Mouse (Mus musculus) limb, embryonic 14.5 days (tissue): Measurements from ENCODE around the gene Vps53. TPM values are rescaled to one million over a fixed set of nuclear protein-coding genes. Genes with fewer than 3 reads are reported as not detected.
"Not testable (repeated sequence)": the region's sequence is repeated elsewhere in the genome, so short reads cannot be mapped to it uniquely, and the experiment has no call there.

Experiments
- ATAC-seq: fragments of 200-750 bp; cut with Nextera tagmentation; 2 replicates; pipeline ENCODE4 v1.8.0; 2017; ENCODE audit warnings: low read depth, moderate number of reproducible peaks, moderate TSS enrichment; ENCODE audit not compliant: low FRiP score
- DNase-seq: peaks from one replicate; pipeline ENCODE4 v3.0.0-alpha.2; 2015; ENCODE audit warnings: low spot score
- H3K27ac ChIP-seq: fragments of 300-500 bp; sonication (generic); replicated peaks from 2 replicates; pipeline ENCODE4 v1.5.1; 2014; ENCODE audit warnings: low read depth, mild to moderate bottlenecking, low read length, moderate library complexity, mixed read lengths
- H3K27me3 ChIP-seq: fragments of 300-500 bp; sonication (generic); 2 replicates; pipeline ENCODE4 v1.6.1; 2014; ENCODE audit warnings: low read length, mixed read lengths; ENCODE audit not compliant: control insufficient read depth, insufficient read depth
- H3K36me3 ChIP-seq: fragments of 300-500 bp; sonication (generic); 2 replicates; pipeline ENCODE4 v1.6.1; 2014; ENCODE audit warnings: mild to moderate bottlenecking, low read length, moderate library complexity, mixed read lengths; ENCODE audit not compliant: control insufficient read depth, insufficient read depth
- H3K4me1 ChIP-seq: fragments of 300-500 bp; sonication (generic); 2 replicates; pipeline ENCODE4 v1.6.1; 2014; ENCODE audit warnings: antibody characterized with exemption, low read length, mixed read lengths; ENCODE audit not compliant: control insufficient read depth, insufficient read depth
- H3K4me2 ChIP-seq: fragments of 300-500 bp; sonication (generic); replicated peaks from 2 replicates; pipeline ENCODE4 v1.6.1; 2014; ENCODE audit warnings: low read depth, mild to moderate bottlenecking, low read length, moderate library complexity; ENCODE audit not compliant: severe bottlenecking
- H3K4me3 ChIP-seq: fragments of 300-500 bp; sonication (generic); replicated peaks from 2 replicates; pipeline ENCODE4 v1.5.1; 2014; ENCODE audit warnings: low read length
- H3K9ac ChIP-seq: fragments of 300-500 bp; sonication (generic); 2 replicates; pipeline ENCODE4 v1.6.1; 2014; ENCODE audit warnings: mild to moderate bottlenecking, low read depth, low read length, moderate library complexity; ENCODE audit not compliant: severe bottlenecking
- H3K9me3 ChIP-seq: fragments of 300-500 bp; sonication (generic); 2 replicates; pipeline ENCODE4 v1.6.1; 2016; ENCODE audit warnings: low read length; ENCODE audit not compliant: control insufficient read depth
- POLR2A ChIP-seq: fragments of 200-500 bp; IDR thresholded peaks from 2 replicates; pipeline ENCODE4 v1.8.0; 2012; ENCODE audit warnings: inconsistent platforms, mild to moderate bottlenecking, moderate library complexity, borderline replicate concordance; ENCODE audit not compliant: insufficient read depth, insufficient read length; ENCODE audit errors: extremely low read depth
- WGBS: fragments of 180-500 bp; shearing (Covaris S2); extraction: QIAGEN DNeasy Blood & Tissue Kit; methylation state at CpG from one replicate; pipeline ENCODE4 v1.1.7; 2014; 5-methylcytosine and 5-hydroxymethylcytosine counted together
- polyA plus RNA-seq, 2 experiments: library from polyadenylated mRNA; depleted of rRNA in 1 of 2; stranded (reverse) in 1 of 2; unstranded in 1 of 2; fragments of >200 nt; fragmentation: Nextera tagmentation in 1 of 2; extraction: Ambion mirVana in 1 of 2; gene quantifications; 2 replicates each; pipeline versions ENCODE4 v1.2.1 to v1.2.3; 2012 to 2014

Vps53 gene
- polyA plus RNA-seq, 2 experiments, result 29.6 to 37.3 TPM

- ATAC-seq (no peak), DNase-seq (no peak)
- no peak for TF ChIP-seq POLR2A
- no peaks in the 10 kb centered on the region for H3K4me1 ChIP-seq
- no peak overlapping the region for H3K4me3 ChIP-seq
- H3K27ac ChIP-seq, result no peak overlapping the region
- no peak overlapping the region for H3K4me2 ChIP-seq
- H3K9me3 ChIP-seq, result no peaks in the 10 kb centered on the region
- H3K36me3 ChIP-seq, result no peaks in the 10 kb centered on the region
- no peak overlapping the region for H3K9ac ChIP-seq
- H3K27me3 ChIP-seq, result no peaks in the 10 kb centered on the region
- WGBS, result 74% methylated on average over 6 of the region's 6 CpGs
Measured at GRCm38 (mm10) chr11:76009101-76009500, 170.3 kb downstream of the Vps53 start.

GRCm38 (mm10) chr11:76008162-76008561, 171.3 kb downstream of the Vps53 start:
- WGBS, result 78% methylated on average over 2 of the region's 2 CpGs
- Histone ChIP-seq H3K4me2 (no peak overlapping the region), H3K27ac (no peak overlapping the region), H3K9ac (no peak overlapping the region), H3K36me3 (no peaks in the 10 kb centered on the region), H3K27me3 (no peaks in the 10 kb centered on the region), H3K9me3 (no peaks in the 10 kb centered on the region), H3K4me3 (no peak overlapping the region), H3K4me1 (no peaks in the 10 kb centered on the region)
- TF ChIP-seq POLR2A, result no peak
- DNase-seq (no peak), ATAC-seq (no peak)

GRCm38 (mm10) chr11:76004276-76004675, 175.2 kb downstream of the Vps53 start:
- H3K4me1 ChIP-seq, H3K27ac ChIP-seq, H3K4me3 ChIP-seq, H3K9ac ChIP-seq, H3K36me3 ChIP-seq, H3K27me3 ChIP-seq, DNase-seq, H3K4me2 ChIP-seq, H3K9me3 ChIP-seq, ATAC-seq: not testable (repeated sequence)
- WGBS, result 86% methylated on average over 7 of the region's 7 CpGs

GRCm38 (mm10) chr11:76001237-76001878, 178.1 kb downstream of the Vps53 start:
- ATAC-seq (no peak), DNase-seq (no peak)
- 56% methylated on average over 3 of the region's 3 CpGs for WGBS

GRCm38 (mm10) chr11:76000701-76001100, 178.7 kb downstream of the Vps53 start:
- TF ChIP-seq POLR2A, result no peak
- Histone ChIP-seq H3K36me3 (no peaks in the 10 kb centered on the region), H3K4me2 (no peak overlapping the region), H3K9ac (no peak overlapping the region), H3K9me3 (no peaks in the 10 kb centered on the region), H3K4me1 (0 out of 2 replicates have a peak, but pooled peaks cover 3% of the 10 kb centered on the region), H3K27ac (no peak overlapping the region), H3K4me3 (no peak overlapping the region), H3K27me3 (no peaks in the 10 kb centered on the region)
- DNase-seq (no peak), ATAC-seq (no peak)
- 79% methylated on average over 5 of the region's 5 CpGs for WGBS

More at GRCm38 (mm10) chr11:76001237-76001878, 178.1 kb downstream of the Vps53 start:
- Histone ChIP-seq H3K9me3 (no peaks in the 10 kb centered on the region), H3K27me3 (no peaks in the 10 kb centered on the region), H3K4me2 (no peak overlapping the region), H3K36me3 (no peaks in the 10 kb centered on the region), H3K27ac (no peak overlapping the region), H3K4me3 (no peak overlapping the region), H3K4me1 (0 out of 2 replicates have a peak, but pooled peaks cover 3% of the 10 kb centered on the region), H3K9ac (no peak overlapping the region)
- no peak for TF ChIP-seq POLR2A
